Comparison of ENCODE assay signal across 21 mouse cellular contexts in the genomic region with DNA sequence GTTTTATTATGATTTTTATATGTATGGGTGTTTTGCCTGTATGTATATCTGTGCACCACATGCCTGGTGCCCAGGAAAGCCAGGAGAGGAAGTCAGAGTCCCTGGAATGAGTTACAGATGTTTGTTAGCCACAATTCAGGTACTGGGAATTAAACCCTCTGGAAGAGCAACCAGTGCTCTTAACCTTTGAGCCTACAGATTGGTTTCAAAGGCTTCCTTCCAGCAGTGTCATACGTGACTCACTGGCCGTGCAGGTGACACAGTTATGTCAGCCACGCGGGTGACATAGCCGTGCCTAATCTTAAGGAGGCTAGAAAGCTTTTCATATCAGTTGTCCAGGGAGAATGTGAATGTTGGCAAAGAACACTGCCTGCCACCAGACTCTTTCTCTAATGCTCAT. TPM values are rescaled to one million over a fixed set of nuclear protein-coding genes. Genes with fewer than 3 reads are reported as not detected.
"Had no signal": no experiment of that assay in that cellular context is flagged by ENCODE, and none has a peak within 500 bp of the region (broad histone marks: within the 10 kb centered on the region; RNA-seq: fewer than 3 reads in every experiment).

No protein-coding gene starts in this region.

- DNase-seq: kidney, adult 11 months; kidney, adult 8-10 months; kidney, postnatal 10 days; kidney, postnatal 36 days; layer of hippocampus, postnatal 36 days; lung, adult 18-20 months; lung, postnatal 14 days; right cerebral cortex, postnatal 14 days; right cerebral cortex, postnatal 4 days; spleen, adult 18-20 months; thymus, postnatal 25 days had no signal

- H3K27me3 ChIP-seq: kidney, embryonic 15.5 days; liver, embryonic 12.5 days; liver, embryonic 15.5 days; lung, embryonic 15.5 days; stomach, embryonic 15.5 days had no signal

- H3K9ac ChIP-seq: kidney, embryonic 15.5 days; liver, embryonic 12.5 days; liver, embryonic 15.5 days; lung, embryonic 15.5 days; midbrain, embryonic 12.5 days; stomach, embryonic 15.5 days had no signal

- H3K4me3 ChIP-seq: kidney, embryonic 15.5 days; left cerebral cortex, adult 2 months; liver, embryonic 12.5 days; liver, embryonic 15.5 days; lung, embryonic 15.5 days; midbrain, embryonic 12.5 days; stomach, embryonic 15.5 days had no signal

- H3K27ac ChIP-seq: kidney, embryonic 15.5 days; left cerebral cortex, adult 2 months; liver, embryonic 12.5 days; liver, embryonic 15.5 days; lung, embryonic 15.5 days; macrophage; midbrain, embryonic 12.5 days; stomach, embryonic 15.5 days had no signal

- H3K9me3 ChIP-seq: kidney, embryonic 15.5 days; liver, embryonic 12.5 days; liver, embryonic 15.5 days; lung, embryonic 15.5 days; midbrain, embryonic 12.5 days; stomach, embryonic 15.5 days had no signal

- ATAC-seq: liver, embryonic 12.5 days; midbrain, embryonic 16.5 days had no signal

- H3K4me1 ChIP-seq: kidney, embryonic 15.5 days; liver, embryonic 12.5 days; liver, embryonic 15.5 days; midbrain, embryonic 12.5 days; stomach, embryonic 15.5 days had no signal

- H3K4me2 ChIP-seq: kidney, embryonic 15.5 days; liver, embryonic 12.5 days; liver, embryonic 15.5 days; lung, embryonic 15.5 days; midbrain, embryonic 12.5 days; stomach, embryonic 15.5 days had no signal

RNA-seq across cellular contexts. Expression of a gene that starts 35.4 kb away (rescaled TPM):
- total RNA-seq: megakaryocyte, adult 5-6 weeks had no signal
